Comparison of ENCODE assay signal across 15 mouse cellular contexts in the genomic region with DNA sequence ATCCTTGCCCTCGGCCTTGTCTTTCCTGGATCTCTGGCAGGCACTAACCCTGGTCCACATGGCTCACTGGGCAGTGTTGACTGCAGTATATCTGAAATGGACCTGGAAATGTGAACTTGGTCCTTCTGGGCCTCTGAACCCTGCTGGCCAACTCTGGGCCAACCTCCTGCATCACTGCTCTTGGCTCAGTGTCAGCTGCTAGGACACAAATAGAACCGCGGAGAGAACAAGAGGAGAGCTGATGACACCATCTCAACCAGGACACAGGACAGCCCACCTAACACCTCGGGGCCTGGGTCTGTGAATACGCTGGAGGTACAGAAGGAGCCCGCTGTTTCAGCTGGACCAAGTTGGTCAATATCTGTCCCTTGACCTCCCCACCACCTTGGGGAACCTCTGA.
"Had no signal": no experiment of that assay in that cellular context is flagged by ENCODE, and none has a peak within 500 bp of the region (broad histone marks: within the 10 kb centered on the region; RNA-seq: fewer than 3 reads in every experiment).

No protein-coding gene starts in this region.

- H3K4me2 ChIP-seq: limb, embryonic 13.5 days; lung, embryonic 14.5 days; midbrain, embryonic 12.5 days; neural tube, embryonic 13.5 days had no signal

- H3K9me3 ChIP-seq: limb, embryonic 13.5 days; midbrain, embryonic 12.5 days; neural tube, embryonic 13.5 days had no signal

- ATAC-seq: midbrain, embryonic 16.5 days had no signal

- H3K27ac ChIP-seq: layer of hippocampus, adult 2 months; limb, embryonic 13.5 days; midbrain, embryonic 12.5 days; neural tube, embryonic 13.5 days had no signal

- H3K9ac ChIP-seq: limb, embryonic 13.5 days; lung, embryonic 14.5 days; midbrain, embryonic 12.5 days; neural tube, embryonic 13.5 days had no signal

- H3K36me3 ChIP-seq: limb, embryonic 13.5 days; midbrain, embryonic 12.5 days; neural tube, embryonic 13.5 days had no signal

- DNase-seq: kidney, postnatal 10 days; kidney, postnatal 4 days; left cerebral cortex, postnatal 4 days; lung, embryonic 14.5 days; lung, postnatal 10 days; lung, postnatal 4 days; retina, postnatal 1 day; right cerebral cortex, postnatal 4 days; spleen, adult 18-20 months; thymus, postnatal 36 days had no signal

- H3K4me3 ChIP-seq: layer of hippocampus, adult 2 months; limb, embryonic 13.5 days; midbrain, embryonic 12.5 days; neural tube, embryonic 13.5 days had no signal
